Mouse (Mus musculus): ENCODE measurements around the gene Trp53inp2. TPM values are rescaled to one million over a fixed set of nuclear protein-coding genes. Genes with fewer than 3 reads are reported as not detected.

The Trp53inp2 gene
- polyA plus RNA-seq, 1 experiment from 2014 or later, result 72.3 TPM

- Histone ChIP-seq H3K4me3 (no peak overlapping the region), H3K27ac (no peak overlapping the region), H3K4me1 (no peaks in the 10 kb centered on the region), H3K36me3 (ENCODE audit: poor library complexity, severe bottlenecking) (no peaks in the 10 kb centered on the region), H3K9me3 (replicated peaks) (no peaks in the 10 kb centered on the region), H3K27me3 (no peaks in the 10 kb centered on the region), H3K9ac (no peak overlapping the region), H3K4me2 (no peak overlapping the region)
- no peak for ATAC-seq
- WGBS, result 72% methylated on average over 7 of the region's 7 CpGs
These were observed 11.5 kb upstream of the Trp53inp2 start for GRCm38 (mm10) chr2:155369333-155369883.

GRCm38 (mm10) chr2:155372451-155372850 lies 8.4 kb upstream of the Trp53inp2 start:
- no peak overlapping the region for H3K4me2 ChIP-seq
- 0 out of 2 replicates have a peak, but pooled peaks cover 3% of the 10 kb centered on the region for H3K27me3 ChIP-seq
- H3K9ac ChIP-seq, result no peak overlapping the region
- no peak overlapping the region for H3K4me3 ChIP-seq
- no peaks in the 10 kb centered on the region for H3K4me1 ChIP-seq
- no peak overlapping the region for H3K27ac ChIP-seq
- 68% methylated on average over 4 of the region's 4 CpGs for WGBS
- ATAC-seq, result no peak
- H3K9me3 ChIP-seq (replicated peaks), result no peaks in the 10 kb centered on the region
- H3K36me3 ChIP-seq (ENCODE audit: poor library complexity, severe bottlenecking), result no peaks in the 10 kb centered on the region

GRCm38 (mm10) chr2:155373302-155373701 lies 7.6 kb upstream of the Trp53inp2 start:
- no peak overlapping the region for H3K9ac ChIP-seq
- H3K4me3 ChIP-seq, result no peak overlapping the region
- peaks cover 3% of the 10 kb centered on the region; the same call in 1 of the 2 replicates for H3K27me3 ChIP-seq
- 74% methylated on average over 1 of the region's 1 CpGs for WGBS
- ATAC-seq, result no peak
- H3K36me3 ChIP-seq (ENCODE audit: poor library complexity, severe bottlenecking), result no peaks in the 10 kb centered on the region
- no peak overlapping the region for H3K4me2 ChIP-seq
- no peak overlapping the region for H3K27ac ChIP-seq
- H3K9me3 ChIP-seq (replicated peaks), result no peaks in the 10 kb centered on the region
- no peaks in the 10 kb centered on the region for H3K4me1 ChIP-seq

- Histone ChIP-seq H3K4me2 (no peak overlapping the region), H3K36me3 (ENCODE audit: poor library complexity, severe bottlenecking) (no peaks in the 10 kb centered on the region), H3K4me1 (no peaks in the 10 kb centered on the region), H3K9ac (no peak overlapping the region), H3K27me3 (peaks cover 3% of the 10 kb centered on the region; the same call in 1 of the 2 replicates), H3K4me3 (no peak overlapping the region), H3K27ac (no peak overlapping the region), H3K9me3 (replicated peaks) (no peaks in the 10 kb centered on the region)
- 84% methylated on average over 1 of the region's 1 CpGs for WGBS
- no peak for ATAC-seq
These were observed 7.0 kb upstream of the Trp53inp2 start for GRCm38 (mm10) chr2:155373886-155374285.

GRCm38 (mm10) chr2:155374521-155374920 lies 6.3 kb upstream of the Trp53inp2 start:
- Histone ChIP-seq H3K36me3 (ENCODE audit: poor library complexity, severe bottlenecking) (no peaks in the 10 kb centered on the region), H3K9me3 (replicated peaks) (no peaks in the 10 kb centered on the region), H3K4me2 (no peak overlapping the region), H3K27ac (no peak overlapping the region), H3K9ac (no peak overlapping the region), H3K4me3 (no peak overlapping the region), H3K27me3 (peaks cover 9% of the 10 kb centered on the region), H3K4me1 (no peaks in the 10 kb centered on the region)
- ATAC-seq, result no peak

GRCm38 (mm10) chr2:155376191-155376590 lies 4.7 kb upstream of the Trp53inp2 start:
- Histone ChIP-seq H3K9ac (no peak overlapping the region), H3K4me3 (no peak overlapping the region), H3K36me3 (ENCODE audit: poor library complexity, severe bottlenecking) (no peaks in the 10 kb centered on the region), H3K4me2 (no peak overlapping the region), H3K27me3 (peaks cover 22% of the 10 kb centered on the region), H3K9me3 (replicated peaks) (no peaks in the 10 kb centered on the region), H3K27ac (no peak overlapping the region), H3K4me1 (peaks cover 10% of the 10 kb centered on the region)
- no peak for ATAC-seq
- 75% methylated on average over 10 of the region's 10 CpGs for WGBS

GRCm38 (mm10) chr2:155381060-155381437 lies 190 bp downstream of the Trp53inp2 start:
- no peak for ATAC-seq
- Histone ChIP-seq H3K9ac (peak overlapping the region; percentile 95), H3K27me3 (peaks cover 22% of the 10 kb centered on the region), H3K36me3 (ENCODE audit: poor library complexity, severe bottlenecking) (peaks cover 9% of the 10 kb centered on the region), H3K4me3 (peak overlapping the region; percentile 76), H3K4me1 (peaks cover 43% of the 10 kb centered on the region), H3K4me2 (peak overlapping the region; percentile 73), H3K27ac (peak overlapping the region; percentile 98), H3K9me3 (replicated peaks) (no peaks in the 10 kb centered on the region)
- WGBS, result 1% methylated on average over 11 of the region's 11 CpGs

- Histone ChIP-seq H3K4me2 (peak overlapping the region; percentile 73), H3K27me3 (peaks cover 20% of the 10 kb centered on the region), H3K9me3 (replicated peaks) (no peaks in the 10 kb centered on the region), H3K9ac (peak overlapping the region; percentile 95), H3K4me1 (peaks cover 51% of the 10 kb centered on the region), H3K36me3 (ENCODE audit: poor library complexity, severe bottlenecking) (peaks cover 16% of the 10 kb centered on the region), H3K27ac (peak overlapping the region; percentile 98), H3K4me3 (peak overlapping the region; percentile 76)
- ATAC-seq, result peak; percentile 95
- WGBS, result under 1% methylated on average over 62 of the region's 68 CpGs
These were observed 928 bp downstream of the Trp53inp2 start for GRCm38 (mm10) chr2:155381643-155382331.

GRCm38 (mm10) chr2:155382332-155382700 lies 1.5 kb downstream of the Trp53inp2 start:
- H3K4me3 ChIP-seq, result peak overlapping the region; percentile 76
- H3K9ac ChIP-seq, result peak overlapping the region; percentile 95
- H3K27ac ChIP-seq, result peak overlapping the region; percentile 98
- ATAC-seq, result peak; percentile 39
- 19% methylated on average over 6 of the region's 6 CpGs for WGBS
- H3K36me3 ChIP-seq (ENCODE audit: poor library complexity, severe bottlenecking), result peaks cover 21% of the 10 kb centered on the region
- H3K4me2 ChIP-seq, result peak overlapping the region; percentile 73
- H3K9me3 ChIP-seq (replicated peaks), result no peaks in the 10 kb centered on the region
- H3K27me3 ChIP-seq, result peaks cover 20% of the 10 kb centered on the region
- H3K4me1 ChIP-seq, result peaks cover 56% of the 10 kb centered on the region

- Histone ChIP-seq H3K4me3 (peak overlapping the region; percentile 76), H3K4me1 (peaks cover 57% of the 10 kb centered on the region), H3K9me3 (replicated peaks) (no peaks in the 10 kb centered on the region), H3K27ac (0 out of 2 replicates have a peak overlapping the region, but pooled peaks have one; percentile 98), H3K9ac (peak overlapping the region; percentile 95; the same call in 1 of the 2 replicates), H3K4me2 (peak overlapping the region; percentile 73), H3K36me3 (ENCODE audit: poor library complexity, severe bottlenecking) (peaks cover 27% of the 10 kb centered on the region), H3K27me3 (peaks cover 20% of the 10 kb centered on the region)
- WGBS, result 82% methylated on average over 2 of the region's 2 CpGs
- ATAC-seq, result no peak
These were observed 2.1 kb downstream of the Trp53inp2 start for GRCm38 (mm10) chr2:155382791-155383438.

GRCm38 (mm10) chr2:155385090-155385489 lies 4.2 kb downstream of the Trp53inp2 start:
- ATAC-seq, result no peak
- H3K4me3 ChIP-seq, result 0 out of 2 replicates have a peak overlapping the region, but pooled peaks have one; percentile 5
- peak overlapping the region; percentile 60; the same call in 1 of the 2 replicates for H3K9ac ChIP-seq
- 18% methylated on average over 7 of the region's 7 CpGs for WGBS
- H3K9me3 ChIP-seq (replicated peaks), result no peaks in the 10 kb centered on the region
- peaks cover 57% of the 10 kb centered on the region for H3K4me1 ChIP-seq
- H3K36me3 ChIP-seq (ENCODE audit: poor library complexity, severe bottlenecking), result peaks cover 48% of the 10 kb centered on the region
- peaks cover 8% of the 10 kb centered on the region for H3K27me3 ChIP-seq
- H3K4me2 ChIP-seq, result peak overlapping the region; percentile 44
- no peak overlapping the region for H3K27ac ChIP-seq
